Mouse (Mus musculus) left cerebral cortex, adult 8-10 months (tissue): ENCODE data around the gene Aldh3b3. TPM values are rescaled to one million over a fixed set of nuclear protein-coding genes. Genes with fewer than 3 reads are reported as not detected.
"Not testable (repeated sequence)": the region's sequence is repeated elsewhere in the genome, so short reads cannot be mapped to it uniquely, and the experiment has no call there.

Source experiments
- DNase-seq, 2 experiments: peaks; one replicate each; pipeline ENCODE4 v3.0.0; 2022; ENCODE audit warnings: low spot score in 2 of 2
- total RNA-seq, 4 experiments: library from RNA; stranded (reverse); gene quantifications; 2 replicates each; pipeline ENCODE4 v1.2.4; 2022

The Aldh3b3 gene
- total RNA-seq, 4 experiments from 2014 or later = 0.44 to 0.50 TPM; not detected in 2

GRCm38 (mm10) chr19:3935896-3936850 lies 22.3 kb upstream of the Aldh3b3 start:
- DNase-seq = no peak

- no peak for DNase-seq
These were observed 16.1 kb upstream of the Aldh3b3 start for GRCm38 (mm10) chr19:3942315-3942714.

- DNase-seq = no peak
These were observed 15.3 kb upstream of the Aldh3b3 start for GRCm38 (mm10) chr19:3942986-3943735.

- DNase-seq = no peak
These were observed 12.4 kb upstream of the Aldh3b3 start for GRCm38 (mm10) chr19:3945872-3946564.

- peak in 1 of 2 experiments; percentile 55 for DNase-seq
These were observed 11.7 kb upstream of the Aldh3b3 start for GRCm38 (mm10) chr19:3946715-3947114.

GRCm38 (mm10) chr19:3947813-3948212 lies 10.6 kb upstream of the Aldh3b3 start:
- DNase-seq = no peak

- no peak for DNase-seq
These were observed 9.9 kb upstream of the Aldh3b3 start for GRCm38 (mm10) chr19:3948546-3948945.

GRCm38 (mm10) chr19:3950331-3950730 lies 8.1 kb upstream of the Aldh3b3 start:
- no peak for DNase-seq

GRCm38 (mm10) chr19:3951461-3951860 lies 7.0 kb upstream of the Aldh3b3 start:
- no peak for DNase-seq

GRCm38 (mm10) chr19:3952099-3952498 lies 6.3 kb upstream of the Aldh3b3 start:
- DNase-seq = no peak

- no peak for DNase-seq
These were observed 3.4 kb upstream of the Aldh3b3 start for GRCm38 (mm10) chr19:3955033-3955432.

GRCm38 (mm10) chr19:3955804-3956203 lies 2.6 kb upstream of the Aldh3b3 start:
- no peak for DNase-seq

- not testable (repeated sequence) for DNase-seq
These were observed 979 bp upstream of the Aldh3b3 start for GRCm38 (mm10) chr19:3957296-3958036.

- no peak for DNase-seq
These were observed 585 bp downstream of the Aldh3b3 start for GRCm38 (mm10) chr19:3959030-3959429.

GRCm38 (mm10) chr19:3960211-3960610 lies 1.8 kb downstream of the Aldh3b3 start:
- DNase-seq = no peak

- DNase-seq = not testable (repeated sequence)
These were observed 3.4 kb downstream of the Aldh3b3 start for GRCm38 (mm10) chr19:3961805-3962204.

- DNase-seq = no peak
These were observed 4.0 kb downstream of the Aldh3b3 start for GRCm38 (mm10) chr19:3962469-3962868.

GRCm38 (mm10) chr19:3964030-3964429 lies 5.6 kb downstream of the Aldh3b3 start:
- no peak for DNase-seq

GRCm38 (mm10) chr19:3966330-3967075 lies 8.1 kb downstream of the Aldh3b3 start:
- DNase-seq = no peak

GRCm38 (mm10) chr19:3967258-3967657 lies 8.8 kb downstream of the Aldh3b3 start:
- no peak for DNase-seq
